Comparison of ENCODE assay signal across 8 mouse cellular contexts in genomic region chr5:88721003-88721475, GRCm38 (mm10). TPM values are rescaled to one million over a fixed set of nuclear protein-coding genes. Genes with fewer than 3 reads are reported as not detected.
DNase-seq lines count a peak whose midpoint lies in the region; ATAC-seq and TF ChIP-seq lines count a peak whose summit lies in the region.

No protein-coding gene starts in this region.

- H3K4me3 ChIP-seq in megakaryocyte, embryonic 14.5 days (replicated peaks) = peak overlapping the region; percentile 97
- H3K4me3 ChIP-seq in erythroblast, embryonic 14.5 days (replicated peaks) = peak overlapping the region; percentile 65
- peak overlapping the region; percentile 96 for H3K4me3 ChIP-seq in limb, embryonic 10.5 days
- H3K4me3 ChIP-seq in olfactory bulb, adult 2 months (ENCODE audit: insufficient read depth, low read depth, low read length) = peak overlapping the region; percentile 69

- peak overlapping the region; percentile 95 for H3K27ac ChIP-seq in limb, embryonic 10.5 days
- 0 out of 2 replicates have a peak overlapping the region, but pooled peaks have one; percentile 31 for H3K27ac ChIP-seq in olfactory bulb, adult 2 months (ENCODE audit: insufficient read depth, low read depth, low read length)

- no peak for TF ChIP-seq CTCF in olfactory bulb, adult 2 months (IDR thresholded peaks at IDR 0.05; ENCODE audit: insufficient read depth, low read depth, low read length)

- no peaks in the 10 kb centered on the region for H3K27me3 ChIP-seq in megakaryocyte, embryonic 14.5 days (replicated peaks)
- peaks cover 5% of the 10 kb centered on the region for H3K27me3 ChIP-seq in erythroblast, embryonic 14.5 days (ENCODE audit: control insufficient read depth)
- no peaks in the 10 kb centered on the region for H3K27me3 ChIP-seq in limb, embryonic 10.5 days (ENCODE audit: low read depth, poor library complexity, severe bottlenecking)

- no peaks in the 10 kb centered on the region for H3K9me3 ChIP-seq in megakaryocyte, embryonic 14.5 days
- no peaks in the 10 kb centered on the region for H3K9me3 ChIP-seq in erythroblast, embryonic 14.5 days (ENCODE audit: control insufficient read depth, low read length)
- no peaks in the 10 kb centered on the region for H3K9me3 ChIP-seq in limb, embryonic 10.5 days (replicated peaks)

- ATAC-seq in megakaryocyte, adult 5-6 weeks (ENCODE audit: poor library complexity, severe bottlenecking) = no peak; the same call in 1 of the 2 replicates

- H3K36me3 ChIP-seq in megakaryocyte, embryonic 14.5 days (replicated peaks; ENCODE audit: low read length) = peaks cover 36% of the 10 kb centered on the region
- peaks cover 35% of the 10 kb centered on the region for H3K36me3 ChIP-seq in erythroblast, embryonic 14.5 days (ENCODE audit: control insufficient read depth)
- peaks cover 7% of the 10 kb centered on the region for H3K36me3 ChIP-seq in limb, embryonic 10.5 days

- DNase-seq in limb, embryonic 10.5 days (ENCODE audit: low spot score) = no peak
- DNase-seq in gastrocnemius, postnatal 14 days = no peak
- DNase-seq in right cerebral cortex, postnatal 4 days = no peak
- no peak for DNase-seq in adrenal gland, adult 18-20 months (ENCODE audit: low spot score in 2 of 2)

- intact Hi-C loops in gastrocnemius, postnatal 14 days (cut with DNase I; ENCODE audit: low total_unique reads) = loop anchor here (5.0 kb wide), 1 partner anchor 44 kb away; the partner anchor contains the start of gene Grsf1

- TF ChIP-seq POLR2A in olfactory bulb, adult 2 months (IDR thresholded peaks at IDR 0.05; ENCODE audit: insufficient read depth, low read depth, low read length) = no peak

- peaks cover 24% of the 10 kb centered on the region for H3K4me1 ChIP-seq in megakaryocyte, embryonic 14.5 days
- H3K4me1 ChIP-seq in erythroblast, embryonic 14.5 days (ENCODE audit: control insufficient read depth) = peaks cover 55% of the 10 kb centered on the region
- peaks cover 15% of the 10 kb centered on the region for H3K4me1 ChIP-seq in limb, embryonic 10.5 days
- peaks cover 8% of the 10 kb centered on the region for H3K4me1 ChIP-seq in olfactory bulb, adult 2 months (ENCODE audit: control insufficient read depth, insufficient read depth, low read length)

- WGBS in limb, embryonic 10.5 days = under 1% methylated on average over 38 of the region's 38 CpGs
- WGBS in olfactory bulb, adult 2 months = under 1% methylated on average over 38 of the region's 38 CpGs

RNA-seq across cellular contexts. Expression of gene Mob1b, which starts 0.4 kb away (rescaled TPM):
- polyA plus RNA-seq in megakaryocyte, embryonic 14.5 days (2012; ENCODE audit: insufficient read depth, low replicate concordance) = 20.8 and 22.0 TPM in 2 replicates
- 26.1 and 26.6 TPM in 2 replicates for total RNA-seq in megakaryocyte, adult 5-6 weeks (2015)
- total RNA-seq in megakaryocyte, adult 5-6 weeks (2017) = 11.5 and 15.7 TPM in 2 replicates
- polyA plus RNA-seq in erythroblast, embryonic 14.5 days (2012) = 1.3 and 1.6 TPM in 2 replicates
- polyA plus RNA-seq in limb, embryonic 10.5 days (2016; fragmentation: Nextera tagmentation; extraction: Ambion mirVana) = 11.8 and 12.3 TPM in 2 replicates
- not detected in 2 replicates for polyA plus RNA-seq in olfactory bulb, adult 2 months (2012; ENCODE audit: insufficient read depth, insufficient read length, low replicate concordance, missing spikeins)
- 10 to 100 TPM; 25.8 to 29.9 TPM for total RNA-seq in gastrocnemius, postnatal 14 days (2021)
- total RNA-seq in adrenal gland, adult 18-20 months (2021) = 10 to 100 TPM; 33.9 to 41.5 TPM

RNA-seq across cellular contexts. Expression of gene Dck, which starts 43.8 kb away (rescaled TPM):
- 1.5 and 2.0 TPM in 2 replicates for polyA plus RNA-seq in megakaryocyte, embryonic 14.5 days (2012; ENCODE audit: insufficient read depth, low replicate concordance)
- total RNA-seq in megakaryocyte, adult 5-6 weeks (2015) = 120 and 142 TPM in 2 replicates
- total RNA-seq in megakaryocyte, adult 5-6 weeks (2017) = 62.9 and 65.5 TPM in 2 replicates
- polyA plus RNA-seq in erythroblast, embryonic 14.5 days (2012) = 2.5 and 2.7 TPM in 2 replicates
- 76.8 and 88.2 TPM in 2 replicates for polyA plus RNA-seq in limb, embryonic 10.5 days (2016; fragmentation: Nextera tagmentation; extraction: Ambion mirVana)
- polyA plus RNA-seq in olfactory bulb, adult 2 months (2012; ENCODE audit: insufficient read depth, insufficient read length, low replicate concordance, missing spikeins) = 165 TPM in 1 of 2 replicates, not detected in the other
- total RNA-seq in gastrocnemius, postnatal 14 days (2021) = 1 to 10 TPM; 2.6 to 3.8 TPM
- 1 to 10 TPM; 2.8 to 3.4 TPM for total RNA-seq in adrenal gland, adult 18-20 months (2021)

RNA-seq across cellular contexts. Expression of gene Grsf1, which starts 45.1 kb away (rescaled TPM):
- 15.9 and 41.9 TPM in 2 replicates for polyA plus RNA-seq in megakaryocyte, embryonic 14.5 days (2012; ENCODE audit: insufficient read depth, low replicate concordance)
- total RNA-seq in megakaryocyte, adult 5-6 weeks (2015) = 56.5 TPM in 2 replicates
- total RNA-seq in megakaryocyte, adult 5-6 weeks (2017) = 74.6 and 83.2 TPM in 2 replicates
- polyA plus RNA-seq in erythroblast, embryonic 14.5 days (2012) = 1.6 and 1.7 TPM in 2 replicates
- 64.4 and 67.5 TPM in 2 replicates for polyA plus RNA-seq in limb, embryonic 10.5 days (2016; fragmentation: Nextera tagmentation; extraction: Ambion mirVana)
- polyA plus RNA-seq in olfactory bulb, adult 2 months (2012; ENCODE audit: insufficient read depth, insufficient read length, low replicate concordance, missing spikeins) = not detected in 2 replicates
- 100 to 1,000 TPM; 112 to 120 TPM for total RNA-seq in gastrocnemius, postnatal 14 days (2021)
- 100 to 1,000 TPM; 120 to 143 TPM for total RNA-seq in adrenal gland, adult 18-20 months (2021)
